Mouse (Mus musculus) heart, adult 2 months (tissue): Measurements from ENCODE around the gene Nhsl1.

Experiments used
- CTCF ChIP-seq: fragments of 200-600 bp; IDR thresholded peaks from 2 replicates; pipeline ENCODE4 v1.8.1; 2022; ENCODE audit warnings: antibody characterized with exemption, mild to moderate bottlenecking, moderate library complexity
- EP300 ChIP-seq: fragments of 200-500 bp; IDR thresholded peaks from 2 replicates; pipeline ENCODE4 v1.6.1; 2011; ENCODE audit warnings: low read depth, low read length, control low read depth; ENCODE audit not compliant: insufficient read depth
- POLR2A ChIP-seq: fragments of 200-500 bp; IDR thresholded peaks from 2 replicates; pipeline ENCODE4 v1.6.1; 2011; ENCODE audit warnings: mild to moderate bottlenecking, low read depth, low read length, control low read depth; ENCODE audit not compliant: insufficient read depth

DNA sequence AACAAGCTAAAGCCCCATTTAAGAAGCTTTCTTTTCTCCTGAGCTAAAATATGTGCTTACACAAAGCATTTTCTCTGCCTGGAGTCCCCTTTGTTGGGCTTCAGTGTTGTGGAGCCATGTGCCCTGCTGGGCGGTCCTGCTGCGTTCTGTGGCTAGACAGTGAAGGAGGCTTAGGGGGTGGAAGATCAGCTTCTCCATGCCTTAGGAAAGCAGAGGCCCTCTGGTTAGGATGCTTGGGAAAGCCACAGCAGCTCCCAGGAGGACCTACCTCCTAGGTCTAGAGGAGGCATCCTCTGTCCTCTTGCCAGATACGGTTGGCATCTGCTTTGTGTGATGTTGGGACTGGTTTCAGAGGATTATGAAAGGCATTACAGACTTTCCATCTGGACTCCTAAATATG lies 56.5 kb downstream of the Nhsl1 start:
- TF ChIP-seq EP300 (no peak), CTCF (no peak), POLR2A (no peak)
